ENCODE assay signal across 9 mouse cellular contexts in genomic region chr11:97807626-97808025, GRCm38 (mm10). TPM values are rescaled to one million over a fixed set of nuclear protein-coding genes. Genes with fewer than 3 reads are reported as not detected.
A peak's percentile ranks its signal among the peaks of the same experiment; 100 is the strongest.
DNase-seq lines count a peak whose midpoint lies in the region; ATAC-seq and TF ChIP-seq lines count a peak whose summit lies in the region.
"Had no signal": no experiment of that assay in that cellular context is flagged by ENCODE, and none has a peak within 500 bp of the region (broad histone marks: within the 10 kb centered on the region; RNA-seq: fewer than 3 reads in every experiment).

No protein-coding gene starts in this region.

- intact Hi-C loops in left cerebral cortex, postnatal 4 days (cut with DNase I) = no loop called here

- H3K4me1 ChIP-seq in midbrain, embryonic 13.5 days (replicated peaks) = peaks cover 89% of the 10 kb centered on the region
- peaks cover 66% of the 10 kb centered on the region for H3K4me1 ChIP-seq in midbrain, embryonic 16.5 days (ENCODE audit: control insufficient read depth, insufficient read depth, low read length)
- peaks cover 62% of the 10 kb centered on the region for H3K4me1 ChIP-seq in hindbrain, postnatal 0 days (ENCODE audit: insufficient read depth, low read length)
- H3K4me1 ChIP-seq in stomach, embryonic 14.5 days (ENCODE audit: control insufficient read depth, insufficient read depth, low read length) = peaks cover 88% of the 10 kb centered on the region

- H3K27me3 ChIP-seq in midbrain, embryonic 13.5 days = no peaks in the 10 kb centered on the region
- no peaks in the 10 kb centered on the region for H3K27me3 ChIP-seq in midbrain, embryonic 16.5 days (ENCODE audit: control insufficient read depth, insufficient read depth, low read depth, low read length)
- H3K27me3 ChIP-seq in hindbrain, postnatal 0 days (ENCODE audit: insufficient read depth, low read length) = no peaks in the 10 kb centered on the region
- no peaks in the 10 kb centered on the region for H3K27me3 ChIP-seq in stomach, embryonic 14.5 days (ENCODE audit: control insufficient read depth, insufficient read depth, low read length)

- DNase-seq in cerebellum, postnatal 10 days = peak; percentile 70 to 77
- no peak for DNase-seq in cerebellum, postnatal 36 days
- no peak for DNase-seq in hindbrain, postnatal 0 days (ENCODE audit: low spot score)
- DNase-seq in layer of hippocampus, postnatal 14 days (ENCODE audit: low spot score in 2 of 2) = no peak
- DNase-seq in left cerebral cortex, postnatal 4 days = no peak

- H3K4me2 ChIP-seq in midbrain, embryonic 13.5 days (replicated peaks) = no peak overlapping the region
- H3K4me2 ChIP-seq in midbrain, embryonic 16.5 days (ENCODE audit: low read length) = no peak overlapping the region
- H3K4me2 ChIP-seq in hindbrain, postnatal 0 days (ENCODE audit: low read depth, low read length) = no peak overlapping the region
- no peak overlapping the region for H3K4me2 ChIP-seq in stomach, embryonic 14.5 days (replicated peaks; ENCODE audit: low read depth, low read length)

- H3K4me3 ChIP-seq in midbrain, embryonic 13.5 days (replicated peaks) = no peak overlapping the region
- no peak overlapping the region for H3K4me3 ChIP-seq in midbrain, embryonic 16.5 days (ENCODE audit: low read depth, low read length)
- H3K4me3 ChIP-seq in hindbrain, postnatal 0 days (ENCODE audit: low read length) = no peak overlapping the region
- H3K4me3 ChIP-seq in stomach, embryonic 14.5 days (ENCODE audit: low read depth, low read length) = no peak overlapping the region

- H3K36me3 ChIP-seq in midbrain, embryonic 13.5 days = peaks cover 30% of the 10 kb centered on the region
- H3K36me3 ChIP-seq in midbrain, embryonic 16.5 days (ENCODE audit: control insufficient read depth, insufficient read depth, low read length) = peaks cover 6% of the 10 kb centered on the region; the same call in 1 of the 2 replicates
- peaks cover 8% of the 10 kb centered on the region; the same call in 1 of the 2 replicates for H3K36me3 ChIP-seq in hindbrain, postnatal 0 days (ENCODE audit: insufficient read depth, low read length)
- H3K36me3 ChIP-seq in stomach, embryonic 14.5 days (ENCODE audit: control insufficient read depth, insufficient read depth, low read length) = peaks cover 21% of the 10 kb centered on the region

- TF ChIP-seq CTCF in hindbrain, postnatal 0 days (IDR thresholded peaks at IDR 0.05; ENCODE audit: low read depth) = no peak

- no peak for ATAC-seq in midbrain, embryonic 13.5 days
- no peak for ATAC-seq in midbrain, embryonic 16.5 days
- ATAC-seq in hindbrain, postnatal 0 days = no peak
- ATAC-seq in stomach, embryonic 14.5 days (ENCODE audit: insufficient number of reproducible peaks, insufficient read depth, low FRiP score, low read depth) = no peak

- H3K27ac ChIP-seq in midbrain, embryonic 13.5 days = 0 out of 2 replicates have a peak overlapping the region, but pooled peaks have one; percentile 7
- no peak overlapping the region for H3K27ac ChIP-seq in midbrain, embryonic 16.5 days (ENCODE audit: low read length)
- H3K27ac ChIP-seq in hindbrain, postnatal 0 days = 0 out of 2 replicates have a peak overlapping the region, but pooled peaks have one; percentile 2
- H3K27ac ChIP-seq in stomach, embryonic 14.5 days (ENCODE audit: low read length) = peak overlapping the region; percentile 23; the same call in 1 of the 2 replicates

- H3K9ac ChIP-seq in midbrain, embryonic 13.5 days (replicated peaks) = no peak overlapping the region; the same call in 1 of the 2 replicates
- no peak overlapping the region for H3K9ac ChIP-seq in midbrain, embryonic 16.5 days (ENCODE audit: low read depth, low read length)
- no peak overlapping the region for H3K9ac ChIP-seq in hindbrain, postnatal 0 days (replicated peaks; ENCODE audit: low read length)
- no peak overlapping the region for H3K9ac ChIP-seq in stomach, embryonic 14.5 days (replicated peaks; ENCODE audit: low read depth, low read length)

- H3K9me3 ChIP-seq in midbrain, embryonic 13.5 days = no peaks in the 10 kb centered on the region
- H3K9me3 ChIP-seq in midbrain, embryonic 16.5 days (replicated peaks; ENCODE audit: control insufficient read depth, low read length, poor library complexity, severe bottlenecking) = no peaks in the 10 kb centered on the region
- no peaks in the 10 kb centered on the region for H3K9me3 ChIP-seq in hindbrain, postnatal 0 days (ENCODE audit: low read length)
- no peaks in the 10 kb centered on the region for H3K9me3 ChIP-seq in stomach, embryonic 14.5 days (ENCODE audit: control insufficient read depth, low read depth, low read length)

- WGBS in midbrain, embryonic 13.5 days = 59% methylated on average over 6 of the region's 6 CpGs
- WGBS in midbrain, embryonic 16.5 days = 58% methylated on average over 6 of the region's 6 CpGs
- 33% methylated on average over 6 of the region's 6 CpGs for WGBS in hindbrain, postnatal 0 days
- WGBS in stomach, embryonic 14.5 days = 18% methylated on average over 6 of the region's 6 CpGs

RNA-seq across cellular contexts. Expression of gene Lasp1, which starts 8.8 kb away (rescaled TPM):
- 136 and 137 TPM in 2 replicates for polyA plus RNA-seq in midbrain, embryonic 13.5 days (2015; fragmentation: Nextera tagmentation; extraction: Ambion mirVana)
- polyA plus RNA-seq in midbrain, embryonic 16.5 days (2015; fragmentation: Nextera tagmentation; extraction: Ambion mirVana) = 194 and 202 TPM in 2 replicates
- total RNA-seq in hindbrain, postnatal 0 days (2014; rRNA removed) = 177 and 187 TPM in 2 replicates
- polyA plus RNA-seq in hindbrain, postnatal 0 days (2015; fragmentation: Nextera tagmentation; extraction: Ambion mirVana) = 121 and 137 TPM in 2 replicates
- polyA plus RNA-seq in stomach, embryonic 14.5 days (2014; fragmentation: Nextera tagmentation; extraction: Ambion mirVana) = 73.2 and 82.0 TPM in 2 replicates
- total RNA-seq in layer of hippocampus, postnatal 14 days (2021) = 100 to 1,000 TPM; 114 to 123 TPM
- 100 to 1,000 TPM; 190 to 199 TPM for total RNA-seq in left cerebral cortex, postnatal 4 days (2021)

RNA-seq across cellular contexts. Expression of gene Rpl23, which starts 25.4 kb away (rescaled TPM):
- polyA plus RNA-seq in midbrain, embryonic 13.5 days (2015; fragmentation: Nextera tagmentation; extraction: Ambion mirVana) = 363 and 377 TPM in 2 replicates
- polyA plus RNA-seq in midbrain, embryonic 16.5 days (2015; fragmentation: Nextera tagmentation; extraction: Ambion mirVana) = 267 and 286 TPM in 2 replicates
- total RNA-seq in hindbrain, postnatal 0 days (2014; rRNA removed) = 124 and 141 TPM in 2 replicates
- 351 and 362 TPM in 2 replicates for polyA plus RNA-seq in hindbrain, postnatal 0 days (2015; fragmentation: Nextera tagmentation; extraction: Ambion mirVana)
- polyA plus RNA-seq in stomach, embryonic 14.5 days (2014; fragmentation: Nextera tagmentation; extraction: Ambion mirVana) = 774 and 780 TPM in 2 replicates
- total RNA-seq in layer of hippocampus, postnatal 14 days (2021) = 100 to 1,000 TPM; 372 to 419 TPM
- 100 to 1,000 TPM; 614 to 660 TPM for total RNA-seq in left cerebral cortex, postnatal 4 days (2021)

RNA-seq across cellular contexts. Expression of gene 1700001P01Rik, which starts 31.9 kb away (rescaled TPM):
- 0.81 and 1.1 TPM in 2 replicates for polyA plus RNA-seq in midbrain, embryonic 13.5 days (2015; fragmentation: Nextera tagmentation; extraction: Ambion mirVana)
- polyA plus RNA-seq in midbrain, embryonic 16.5 days (2015; fragmentation: Nextera tagmentation; extraction: Ambion mirVana) = 0.74 TPM in 1 of 2 replicates, not detected in the other
- total RNA-seq in hindbrain, postnatal 0 days (2014; rRNA removed) = not detected in 2 replicates
- polyA plus RNA-seq in hindbrain, postnatal 0 days (2015; fragmentation: Nextera tagmentation; extraction: Ambion mirVana) = not detected in 2 replicates
- polyA plus RNA-seq in stomach, embryonic 14.5 days (2014; fragmentation: Nextera tagmentation; extraction: Ambion mirVana) = 0.43 and 0.59 TPM in 2 replicates
- 1 to 10 TPM in 1 of 2 experiments, under 1 TPM in 1; 0.58 to 2.0 TPM for total RNA-seq in layer of hippocampus, postnatal 14 days (2021)
- 1 to 10 TPM in 1 of 2 experiments, not detected in 1; 2.0 TPM for total RNA-seq in left cerebral cortex, postnatal 4 days (2021)
- total RNA-seq: heart, postnatal 10 days had no signal

RNA-seq across cellular contexts. Expression of gene B230217C12Rik, which starts 33.0 kb away (rescaled TPM):
- 23.2 and 24.8 TPM in 2 replicates for polyA plus RNA-seq in midbrain, embryonic 13.5 days (2015; fragmentation: Nextera tagmentation; extraction: Ambion mirVana)
- polyA plus RNA-seq in midbrain, embryonic 16.5 days (2015; fragmentation: Nextera tagmentation; extraction: Ambion mirVana) = 36.7 and 43.8 TPM in 2 replicates
- 29.4 and 30.0 TPM in 2 replicates for total RNA-seq in hindbrain, postnatal 0 days (2014; rRNA removed)
- 31.6 and 32.3 TPM in 2 replicates for polyA plus RNA-seq in hindbrain, postnatal 0 days (2015; fragmentation: Nextera tagmentation; extraction: Ambion mirVana)
- polyA plus RNA-seq in stomach, embryonic 14.5 days (2014; fragmentation: Nextera tagmentation; extraction: Ambion mirVana) = 6.4 and 8.3 TPM in 2 replicates
- 10 to 100 TPM; 44.2 to 49.6 TPM for total RNA-seq in layer of hippocampus, postnatal 14 days (2021)
- 10 to 100 TPM; 27.1 to 29.0 TPM for total RNA-seq in left cerebral cortex, postnatal 4 days (2021)

RNA-seq across cellular contexts. Expression of gene Cwc25, which starts 41.3 kb away (rescaled TPM):
- polyA plus RNA-seq in midbrain, embryonic 13.5 days (2015; fragmentation: Nextera tagmentation; extraction: Ambion mirVana) = 19.0 and 19.6 TPM in 2 replicates
- polyA plus RNA-seq in midbrain, embryonic 16.5 days (2015; fragmentation: Nextera tagmentation; extraction: Ambion mirVana) = 15.9 and 17.2 TPM in 2 replicates
- total RNA-seq in hindbrain, postnatal 0 days (2014; rRNA removed) = 13.3 and 14.2 TPM in 2 replicates
- 11.9 and 12.9 TPM in 2 replicates for polyA plus RNA-seq in hindbrain, postnatal 0 days (2015; fragmentation: Nextera tagmentation; extraction: Ambion mirVana)
- 14.2 and 16.8 TPM in 2 replicates for polyA plus RNA-seq in stomach, embryonic 14.5 days (2014; fragmentation: Nextera tagmentation; extraction: Ambion mirVana)
- 10 to 100 TPM; 21.3 to 21.4 TPM for total RNA-seq in layer of hippocampus, postnatal 14 days (2021)
- total RNA-seq in left cerebral cortex, postnatal 4 days (2021) = 10 to 100 TPM; 17.6 to 20.4 TPM

Comparison
In these comparisons a context has a peak if more than half of its experiments do, and no peak if none do; other contexts are left out.
1. DNase-seq: peak in cerebellum, postnatal 10 days (2 of 2); none in cerebellum, postnatal 36 days (0 of 2), hindbrain, postnatal 0 days (single experiment), layer of hippocampus, postnatal 14 days (0 of 2) and left cerebral cortex, postnatal 4 days (single experiment).